Mouse (Mus musculus) subcutaneous adipose tissue, adult 2 months (tissue): ENCODE data around the gene Smarca4. TPM values are rescaled to one million over a fixed set of nuclear protein-coding genes. Genes with fewer than 3 reads are reported as not detected.

Experiments used
- polyA plus RNA-seq: library from polyadenylated mRNA; depleted of rRNA; stranded (reverse); fragments of >200 nt; gene quantifications from 2 replicates; pipeline ENCODE4 v1.2.3, GENCODE M21; 2012; ENCODE audit warnings: low replicate concordance; rRNA removed

Smarca4 gene
- polyA plus RNA-seq, result 33.4 and 57.3 TPM in 2 replicates

DNA sequence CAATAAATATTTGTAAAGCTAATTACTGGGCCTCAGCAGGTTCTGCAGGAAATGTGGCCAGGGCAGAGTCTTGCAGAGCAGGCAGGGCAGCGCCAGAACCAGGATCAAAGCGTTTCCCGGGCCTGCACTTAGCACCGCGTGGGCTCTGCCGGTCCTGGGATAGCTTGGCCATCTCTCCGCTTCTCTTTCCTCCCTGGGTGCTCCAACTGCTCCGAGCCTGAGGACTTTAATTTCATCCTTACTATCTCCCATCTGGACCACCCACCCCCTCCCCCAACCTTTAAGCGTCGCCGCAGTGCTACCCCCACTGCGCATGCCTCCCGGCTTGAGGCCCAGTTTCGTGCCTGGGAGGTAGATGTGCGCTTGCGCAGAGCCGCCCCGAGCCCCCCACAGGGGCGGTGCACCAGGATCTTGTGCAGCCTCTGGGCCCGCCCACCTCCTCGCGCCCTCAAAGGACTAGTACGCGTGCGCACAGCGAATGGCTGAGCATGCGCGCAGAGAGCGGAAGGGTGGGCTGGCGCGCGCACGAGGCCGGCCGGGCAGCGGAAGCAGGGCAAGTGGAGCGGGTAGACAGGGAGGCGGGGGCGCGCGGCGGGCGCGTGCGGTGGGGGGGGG, at the start of gene Smarca4:
Gene Smarca4, plus strand, starts transcription at position 553 of the 615 bp plus-strand sequence.

GRCm38 (mm10) chr9:21592703-21593121, 23.3 kb upstream of the Smarca4 start, which contains the start of the genes Timm29 and Yipf2:
TSS of gene Timm29 (plus strand) at chr9:21592722.
TSS of gene Yipf2 (minus strand) at chr9:21592828.

GRCm38 (mm10) chr9:21723377-21724146, 107.6 kb downstream of the Smarca4 start, which contains the start of gene Ldlr:
TSS of gene Ldlr (plus strand) at chr9:21723483.

Other genes with a start within 250 kb of the Smarca4 start
- 29.9 and 86.4 TPM in 2 replicates for gene Ilf3, start 248.3 kb upstream of the Smarca4 start, polyA plus RNA-seq
- 17.1 and 58.6 TPM in 2 replicates for gene Qtrt1, start 204.3 kb upstream of the Smarca4 start, polyA plus RNA-seq
- 95.2 and 101 TPM in 2 replicates for gene Dnm2, start 191.3 kb upstream of the Smarca4 start, polyA plus RNA-seq
- 40.8 and 55.3 TPM in 2 replicates for gene Tmed1, start 105.9 kb upstream of the Smarca4 start, polyA plus RNA-seq
- 4.3 and 10.0 TPM in 2 replicates for gene AB124611, start 90.0 kb upstream of the Smarca4 start, polyA plus RNA-seq
- 66.5 and 132 TPM in 2 replicates for gene Carm1, start 69.3 kb upstream of the Smarca4 start, polyA plus RNA-seq
- 24.4 and 33.7 TPM in 2 replicates for gene Timm29, start 23.4 kb upstream of the Smarca4 start, polyA plus RNA-seq
- gene Yipf2, start 23.3 kb upstream of the Smarca4 start, polyA plus RNA-seq, result 32.8 and 36.1 TPM in 2 replicates
- 38.0 and 38.8 TPM in 2 replicates for gene Ldlr, start 107.3 kb downstream of the Smarca4 start, polyA plus RNA-seq
- gene Spc24, start 144.1 kb downstream of the Smarca4 start, polyA plus RNA-seq, result 1.4 and 12.8 TPM in 2 replicates
- gene Kank2, start 182.6 kb downstream of the Smarca4 start, polyA plus RNA-seq, result 57.7 and 93.8 TPM in 2 replicates
- gene Angptl8, start 219.3 kb downstream of the Smarca4 start, polyA plus RNA-seq, result 88.4 and 128 TPM in 2 replicates
- 153 and 172 TPM in 2 replicates for gene Dock6, start 236.5 kb downstream of the Smarca4 start, polyA plus RNA-seq